Mouse (Mus musculus): Measurements from ENCODE around the gene Fbxo9. TPM values are rescaled to one million over a fixed set of nuclear protein-coding genes. Genes with fewer than 3 reads are reported as not detected.
A peak's percentile ranks its signal among the peaks of the same experiment; 100 is the strongest.

The Fbxo9 gene
- polyA plus RNA-seq, 1 experiment from 2014 or later = 35.7 TPM

- Histone ChIP-seq H3K9me3 (replicated peaks; ENCODE audit: control insufficient read depth, low read length) (no peaks in the 10 kb centered on the region), H3K27me3 (ENCODE audit: control insufficient read depth, insufficient read depth, low read length) (no peaks in the 10 kb centered on the region), H3K36me3 (ENCODE audit: control insufficient read depth, insufficient read depth, low read length) (no peaks in the 10 kb centered on the region), H3K9ac (ENCODE audit: low read length) (peak overlapping the region; percentile 85), H3K27ac (ENCODE audit: low read length) (peak overlapping the region; percentile 88), H3K4me1 (ENCODE audit: control insufficient read depth, insufficient read depth, low read length) (peaks cover 16% of the 10 kb centered on the region; the same call in 1 of the 2 replicates), H3K4me2 (ENCODE audit: low read depth, low read length) (peak overlapping the region; percentile 72), H3K4me3 (replicated peaks; ENCODE audit: low read length) (peak overlapping the region; percentile 70)
- WGBS = 0% methylated on average over 14 of the region's 14 CpGs
- no peak for ATAC-seq (ENCODE audit: insufficient read depth, low FRiP score)
These were observed 4.6 kb upstream of the Fbxo9 start for GRCm38 (mm10) chr9:78113538-78113885.

GRCm38 (mm10) chr9:78112770-78113537, 4.1 kb upstream of the Fbxo9 start:
- H3K36me3 ChIP-seq (ENCODE audit: control insufficient read depth, insufficient read depth, low read length) = no peaks in the 10 kb centered on the region
- peaks cover 16% of the 10 kb centered on the region; the same call in 1 of the 2 replicates for H3K4me1 ChIP-seq (ENCODE audit: control insufficient read depth, insufficient read depth, low read length)
- WGBS = under 1% methylated on average over 46 of the region's 47 CpGs
- H3K4me2 ChIP-seq (ENCODE audit: low read depth, low read length) = peak overlapping the region; percentile 72
- H3K4me3 ChIP-seq (replicated peaks; ENCODE audit: low read length) = peak overlapping the region; percentile 70
- peak; percentile 79 for ATAC-seq (ENCODE audit: insufficient read depth, low FRiP score)
- H3K27me3 ChIP-seq (ENCODE audit: control insufficient read depth, insufficient read depth, low read length) = no peaks in the 10 kb centered on the region
- no peaks in the 10 kb centered on the region for H3K9me3 ChIP-seq (replicated peaks; ENCODE audit: control insufficient read depth, low read length)
- peak overlapping the region; percentile 88 for H3K27ac ChIP-seq (ENCODE audit: low read length)
- peak overlapping the region; percentile 85 for H3K9ac ChIP-seq (ENCODE audit: low read length)

- Histone ChIP-seq H3K36me3 (ENCODE audit: control insufficient read depth, insufficient read depth, low read length) (no peaks in the 10 kb centered on the region), H3K27ac (ENCODE audit: low read length) (no peak overlapping the region), H3K27me3 (ENCODE audit: control insufficient read depth, insufficient read depth, low read length) (no peaks in the 10 kb centered on the region), H3K4me3 (replicated peaks; ENCODE audit: low read length) (no peak overlapping the region), H3K4me1 (ENCODE audit: control insufficient read depth, insufficient read depth, low read length) (peaks cover 16% of the 10 kb centered on the region; the same call in 1 of the 2 replicates), H3K4me2 (ENCODE audit: low read depth, low read length) (no peak overlapping the region), H3K9ac (ENCODE audit: low read length) (no peak overlapping the region), H3K9me3 (replicated peaks; ENCODE audit: control insufficient read depth, low read length) (no peaks in the 10 kb centered on the region)
- no peak for ATAC-seq (ENCODE audit: insufficient read depth, low FRiP score)
- WGBS = 76% methylated on average over 2 of the region's 2 CpGs
These were observed 2.6 kb upstream of the Fbxo9 start for GRCm38 (mm10) chr9:78111456-78111855.

DNA sequence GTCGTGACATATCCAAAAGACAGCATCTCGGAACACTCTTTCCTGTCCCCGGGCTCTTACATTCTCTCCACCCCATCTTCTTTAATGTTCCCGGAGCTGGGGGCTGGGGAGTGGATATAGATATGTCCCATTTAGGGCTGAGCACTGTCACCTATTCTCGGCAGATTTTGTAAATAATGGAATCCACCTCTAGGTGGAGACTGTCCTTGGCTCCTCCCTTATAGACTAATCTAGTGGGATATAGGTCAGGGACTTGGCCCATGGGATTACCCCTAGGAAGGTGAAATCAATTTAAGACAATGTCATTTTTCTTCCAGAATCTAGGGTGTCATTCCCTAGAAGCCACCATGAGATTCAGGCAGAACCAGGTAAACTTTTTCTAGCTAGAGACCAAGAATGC, 791 bp upstream of the Fbxo9 start:
- Histone ChIP-seq H3K9me3 (replicated peaks; ENCODE audit: control insufficient read depth, low read length) (no peaks in the 10 kb centered on the region), H3K36me3 (ENCODE audit: control insufficient read depth, insufficient read depth, low read length) (no peaks in the 10 kb centered on the region), H3K4me2 (ENCODE audit: low read depth, low read length) (peak overlapping the region; percentile 75), H3K4me3 (replicated peaks; ENCODE audit: low read length) (peak overlapping the region; percentile 96), H3K27me3 (ENCODE audit: control insufficient read depth, insufficient read depth, low read length) (no peaks in the 10 kb centered on the region), H3K4me1 (ENCODE audit: control insufficient read depth, insufficient read depth, low read length) (peaks cover 15% of the 10 kb centered on the region; the same call in 1 of the 2 replicates), H3K27ac (ENCODE audit: low read length) (no peak overlapping the region), H3K9ac (ENCODE audit: low read length) (peak overlapping the region; percentile 69; the same call in 1 of the 2 replicates)
- no peak for ATAC-seq (ENCODE audit: insufficient read depth, low FRiP score)
- 50% methylated on average over 5 of the region's 5 CpGs for WGBS

GRCm38 (mm10) chr9:78107912-78108795, 711 bp downstream of the Fbxo9 start:
- H3K36me3 ChIP-seq (ENCODE audit: control insufficient read depth, insufficient read depth, low read length) = no peaks in the 10 kb centered on the region
- H3K27ac ChIP-seq (ENCODE audit: low read length) = peak overlapping the region; percentile 98
- under 1% methylated on average over 88 of the region's 88 CpGs for WGBS
- peak; percentile 79 for ATAC-seq (ENCODE audit: insufficient read depth, low FRiP score)
- H3K4me3 ChIP-seq (replicated peaks; ENCODE audit: low read length) = peak overlapping the region; percentile 96
- no peaks in the 10 kb centered on the region for H3K27me3 ChIP-seq (ENCODE audit: control insufficient read depth, insufficient read depth, low read length)
- peaks cover 12% of the 10 kb centered on the region; the same call in 1 of the 2 replicates for H3K4me1 ChIP-seq (ENCODE audit: control insufficient read depth, insufficient read depth, low read length)
- peak overlapping the region; percentile 79 for H3K4me2 ChIP-seq (ENCODE audit: low read depth, low read length)
- H3K9ac ChIP-seq (ENCODE audit: low read length) = peak overlapping the region; percentile 94
- no peaks in the 10 kb centered on the region for H3K9me3 ChIP-seq (replicated peaks; ENCODE audit: control insufficient read depth, low read length)

GRCm38 (mm10) chr9:78107582-78107911, 1.3 kb downstream of the Fbxo9 start:
- Histone ChIP-seq H3K27me3 (ENCODE audit: control insufficient read depth, insufficient read depth, low read length) (no peaks in the 10 kb centered on the region), H3K4me3 (replicated peaks; ENCODE audit: low read length) (peak overlapping the region; percentile 96), H3K4me2 (ENCODE audit: low read depth, low read length) (peak overlapping the region; percentile 79), H3K9me3 (replicated peaks; ENCODE audit: control insufficient read depth, low read length) (no peaks in the 10 kb centered on the region), H3K36me3 (ENCODE audit: control insufficient read depth, insufficient read depth, low read length) (no peaks in the 10 kb centered on the region), H3K27ac (ENCODE audit: low read length) (peak overlapping the region; percentile 98), H3K9ac (ENCODE audit: low read length) (peak overlapping the region; percentile 94), H3K4me1 (ENCODE audit: control insufficient read depth, insufficient read depth, low read length) (peaks cover 12% of the 10 kb centered on the region; the same call in 1 of the 2 replicates)
- no peak for ATAC-seq (ENCODE audit: insufficient read depth, low FRiP score)
- 12% methylated on average over 6 of the region's 6 CpGs for WGBS

DNA sequence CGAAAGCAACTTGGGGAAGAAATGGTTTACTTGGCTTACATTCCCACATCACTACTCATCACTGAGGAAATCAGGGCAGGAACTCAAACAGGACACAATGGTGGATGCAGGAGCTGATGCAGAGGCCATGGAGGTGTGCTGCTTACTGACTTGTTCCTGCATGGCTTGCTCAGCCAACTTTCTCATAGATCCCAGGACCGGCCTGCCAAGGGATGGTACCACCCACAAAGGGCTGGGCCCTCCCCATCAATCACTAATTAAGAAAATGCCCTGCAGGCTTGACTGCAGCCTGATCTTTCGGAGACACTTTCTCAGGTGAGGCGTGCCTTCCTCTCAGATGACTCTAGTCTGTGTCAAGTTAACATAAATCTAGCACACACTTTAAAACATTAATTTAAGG, 2.0 kb downstream of the Fbxo9 start:
- Histone ChIP-seq H3K9me3 (replicated peaks; ENCODE audit: control insufficient read depth, low read length) (no peaks in the 10 kb centered on the region), H3K27ac (ENCODE audit: low read length) (no peak overlapping the region), H3K4me1 (ENCODE audit: control insufficient read depth, insufficient read depth, low read length) (peaks cover 12% of the 10 kb centered on the region; the same call in 1 of the 2 replicates), H3K27me3 (ENCODE audit: control insufficient read depth, insufficient read depth, low read length) (no peaks in the 10 kb centered on the region), H3K36me3 (ENCODE audit: control insufficient read depth, insufficient read depth, low read length) (no peaks in the 10 kb centered on the region), H3K4me2 (ENCODE audit: low read depth, low read length) (peak overlapping the region; percentile 79), H3K9ac (ENCODE audit: low read length) (no peak overlapping the region), H3K4me3 (replicated peaks; ENCODE audit: low read length) (no peak overlapping the region)
- 72% methylated on average over 4 of the region's 4 CpGs for WGBS
- no peak for ATAC-seq (ENCODE audit: insufficient read depth, low FRiP score)

- Histone ChIP-seq H3K9me3 (replicated peaks; ENCODE audit: control insufficient read depth, low read length) (no peaks in the 10 kb centered on the region), H3K4me2 (ENCODE audit: low read depth, low read length) (no peak overlapping the region), H3K4me1 (ENCODE audit: control insufficient read depth, insufficient read depth, low read length) (peaks cover 12% of the 10 kb centered on the region; the same call in 1 of the 2 replicates), H3K9ac (ENCODE audit: low read length) (no peak overlapping the region), H3K27me3 (ENCODE audit: control insufficient read depth, insufficient read depth, low read length) (no peaks in the 10 kb centered on the region), H3K36me3 (ENCODE audit: control insufficient read depth, insufficient read depth, low read length) (0 out of 2 replicates have a peak, but pooled peaks cover 4% of the 10 kb centered on the region), H3K4me3 (replicated peaks; ENCODE audit: low read length) (no peak overlapping the region), H3K27ac (ENCODE audit: low read length) (no peak overlapping the region)
- WGBS = 59% methylated on average over 6 of the region's 6 CpGs
- no peak for ATAC-seq (ENCODE audit: insufficient read depth, low FRiP score)
These were observed 3.3 kb downstream of the Fbxo9 start for GRCm38 (mm10) chr9:78105501-78105932.

GRCm38 (mm10) chr9:78104973-78105372, 3.9 kb downstream of the Fbxo9 start:
- no peaks in the 10 kb centered on the region for H3K27me3 ChIP-seq (ENCODE audit: control insufficient read depth, insufficient read depth, low read length)
- H3K9me3 ChIP-seq (replicated peaks; ENCODE audit: control insufficient read depth, low read length) = no peaks in the 10 kb centered on the region
- ATAC-seq (ENCODE audit: insufficient read depth, low FRiP score) = no peak
- H3K36me3 ChIP-seq (ENCODE audit: control insufficient read depth, insufficient read depth, low read length) = 0 out of 2 replicates have a peak, but pooled peaks cover 4% of the 10 kb centered on the region
- no peak overlapping the region for H3K27ac ChIP-seq (ENCODE audit: low read length)
- no peak overlapping the region; the same call in 1 of the 2 replicates for H3K4me2 ChIP-seq (ENCODE audit: low read depth, low read length)
- WGBS = 76% methylated on average over 6 of the region's 6 CpGs
- H3K4me1 ChIP-seq (ENCODE audit: control insufficient read depth, insufficient read depth, low read length) = peaks cover 11% of the 10 kb centered on the region; the same call in 1 of the 2 replicates
- no peak overlapping the region for H3K4me3 ChIP-seq (replicated peaks; ENCODE audit: low read length)
- H3K9ac ChIP-seq (ENCODE audit: low read length) = no peak overlapping the region
